9 mouse cellular contexts compared by ENCODE assay signal in the genomic region with DNA sequence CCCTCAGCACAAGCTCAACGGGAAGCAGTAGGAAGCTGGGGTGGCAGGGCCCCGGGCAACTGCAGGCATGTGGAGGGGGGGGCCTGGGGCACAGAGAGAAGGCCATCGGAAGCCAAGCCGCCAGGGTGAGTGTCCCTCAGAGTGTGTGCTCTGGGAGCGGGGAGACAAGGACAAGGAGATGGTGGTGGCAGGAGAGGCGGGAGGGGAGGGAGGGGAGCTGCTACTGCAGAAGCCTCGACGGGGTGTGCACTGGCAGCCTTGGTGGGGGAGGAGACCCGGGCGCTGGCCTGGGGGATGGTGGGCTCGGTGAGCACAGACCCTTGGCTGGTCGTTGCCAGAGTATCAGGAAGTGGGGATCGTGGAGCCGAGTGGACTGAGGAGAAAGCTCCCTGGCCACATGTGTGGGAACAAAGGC. TPM values are rescaled to one million over a fixed set of nuclear protein-coding genes. Genes with fewer than 3 reads are reported as not detected.
DNase-seq lines count a peak whose midpoint lies in the region; ATAC-seq lines count a peak whose summit lies in the region.
"Had no signal": no experiment of that assay in that cellular context is flagged by ENCODE, and none has a peak within 500 bp of the region (broad histone marks: within the 10 kb centered on the region; RNA-seq: fewer than 3 reads in every experiment).

No protein-coding gene starts in this region.

- peak overlapping the region; percentile 57 for H3K4me3 ChIP-seq in heart, embryonic 14.5 days (ENCODE audit: control insufficient read depth in 1 of 2, insufficient read depth in 1 of 2, low read depth in 1 of 2, low read length in 2 of 2)
- peak overlapping the region; percentile 68 for H3K4me3 ChIP-seq in forebrain, embryonic 10.5 days
- peak overlapping the region; percentile 29 for H3K4me3 ChIP-seq in limb, embryonic 15.5 days

- 1% methylated on average over 14 of the region's 14 CpGs for WGBS in heart, embryonic 14.5 days
- WGBS in forebrain, embryonic 10.5 days = under 1% methylated on average over 14 of the region's 14 CpGs
- WGBS in limb, embryonic 15.5 days = 3% methylated on average over 14 of the region's 14 CpGs

- peak overlapping the region; percentile 87 for H3K9ac ChIP-seq in heart, embryonic 14.5 days (ENCODE audit: low read length)
- no peak overlapping the region for H3K9ac ChIP-seq in limb, embryonic 15.5 days
- H3K9ac ChIP-seq: liver, embryonic 14.5 days had no signal

- peaks cover 43% of the 10 kb centered on the region for H3K27me3 ChIP-seq in heart, embryonic 14.5 days (ENCODE audit: control insufficient read depth, insufficient read depth, low read length)
- peaks cover 85% of the 10 kb centered on the region for H3K27me3 ChIP-seq in forebrain, embryonic 10.5 days (ENCODE audit: poor library complexity, severe bottlenecking)
- H3K27me3 ChIP-seq in limb, embryonic 15.5 days = peaks cover 90% of the 10 kb centered on the region

- H3K27ac ChIP-seq in heart, embryonic 14.5 days (replicated peaks in 1 of 2; ENCODE audit: control insufficient read depth in 1 of 2, insufficient read depth in 1 of 2, low read depth in 2 of 2, low read length in 2 of 2) = peak overlapping the region; percentile 38 to 81; a peak in 3 of 4 replicates
- H3K27ac ChIP-seq in forebrain, embryonic 10.5 days = peak overlapping the region; percentile 96
- H3K27ac ChIP-seq in limb, embryonic 15.5 days = no peak overlapping the region
- H3K27ac ChIP-seq: liver, embryonic 14.5 days had no signal

- peaks cover 20 to 37% of the 10 kb centered on the region in 2 experiments for H3K4me1 ChIP-seq in heart, embryonic 14.5 days (ENCODE audit: control insufficient read depth in 2 of 2, insufficient read depth in 2 of 2, low read length in 2 of 2)
- peaks cover 57% of the 10 kb centered on the region for H3K4me1 ChIP-seq in forebrain, embryonic 10.5 days
- peaks cover 22% of the 10 kb centered on the region for H3K4me1 ChIP-seq in limb, embryonic 15.5 days

- peaks cover 4% of the 10 kb centered on the region; the same call in 1 of the 2 replicates for H3K36me3 ChIP-seq in heart, embryonic 14.5 days (ENCODE audit: control insufficient read depth, insufficient read depth, low read length)
- peaks cover 32% of the 10 kb centered on the region for H3K36me3 ChIP-seq in forebrain, embryonic 10.5 days (replicated peaks)
- H3K36me3 ChIP-seq in limb, embryonic 15.5 days = no peaks in the 10 kb centered on the region

- peak overlapping the region; percentile 81 for H3K4me2 ChIP-seq in heart, embryonic 14.5 days (ENCODE audit: low read length)
- H3K4me2 ChIP-seq in limb, embryonic 15.5 days = peak overlapping the region; percentile 41

- peak; percentile 29; the same call in 1 of the 2 replicates for ATAC-seq in heart, embryonic 14.5 days (ENCODE audit: insufficient number of reproducible peaks, insufficient read depth, low FRiP score, low read depth)
- no peak for ATAC-seq in limb, embryonic 15.5 days (ENCODE audit: insufficient number of reproducible peaks, low FRiP score, low TSS enrichment, low read depth)
- ATAC-seq in monocyte, adult 5-6 weeks (replicated peaks; ENCODE audit: insufficient number of reproducible peaks, low FRiP score, low TSS enrichment, poor library complexity, severe bottlenecking) = no peak

- H3K9me3 ChIP-seq in heart, embryonic 14.5 days (ENCODE audit: control insufficient read depth, low read length) = no peaks in the 10 kb centered on the region
- no peaks in the 10 kb centered on the region for H3K9me3 ChIP-seq in forebrain, embryonic 10.5 days
- H3K9me3 ChIP-seq in limb, embryonic 15.5 days = no peaks in the 10 kb centered on the region

- DNase-seq in heart, postnatal 36 days = no peak
- peak; percentile 80 for DNase-seq in brain, adult 2 months (ENCODE audit: low read depth, low spot score)
- peak; percentile 66 for DNase-seq in forebrain, embryonic 10.5 days (ENCODE audit: extremely low spot score, low spot score)
- DNase-seq in kidney, adult 18-20 months = no peak
- no peak for DNase-seq in spleen, postnatal 10 days (ENCODE audit: low spot score in 2 of 2)

- intact Hi-C loops in heart, postnatal 36 days (cut with DNase I) = no loop called here

RNA-seq across cellular contexts. Expression of gene Lrrc4b, which starts 13.6 kb away (rescaled TPM):
- 4.1 and 4.5 TPM in 2 replicates for polyA plus RNA-seq in heart, embryonic 14.5 days (2014; fragmentation: Nextera tagmentation; extraction: Ambion mirVana)
- 10 to 100 TPM; 20.5 to 21.6 TPM for total RNA-seq in heart, postnatal 36 days (2021)
- 1.8 and 2.1 TPM in 2 replicates for polyA plus RNA-seq in forebrain, embryonic 10.5 days (2016; fragmentation: Nextera tagmentation; extraction: Ambion mirVana)
- 0.55 and 0.87 TPM in 2 replicates for polyA plus RNA-seq in limb, embryonic 15.5 days (2015; fragmentation: Nextera tagmentation; extraction: Ambion mirVana)
- not detected in 3 replicates for total RNA-seq in monocyte, adult 5-6 weeks (2017)

RNA-seq across cellular contexts. Expression of gene Aspdh, which starts 22.8 kb away (rescaled TPM):
- 0.34 and 1.4 TPM in 2 replicates for polyA plus RNA-seq in heart, embryonic 14.5 days (2014; fragmentation: Nextera tagmentation; extraction: Ambion mirVana)
- total RNA-seq in heart, postnatal 36 days (2021) = under 1 TPM; 0.65 to 0.75 TPM
- 1.3 and 1.5 TPM in 2 replicates for polyA plus RNA-seq in forebrain, embryonic 10.5 days (2016; fragmentation: Nextera tagmentation; extraction: Ambion mirVana)
- 0.29 and 0.56 TPM in 2 replicates for polyA plus RNA-seq in limb, embryonic 15.5 days (2015; fragmentation: Nextera tagmentation; extraction: Ambion mirVana)
- not detected in 3 replicates for total RNA-seq in monocyte, adult 5-6 weeks (2017)

RNA-seq across cellular contexts. Expression of gene Josd2, which starts 25.4 kb away (rescaled TPM):
- polyA plus RNA-seq in heart, embryonic 14.5 days (2014; fragmentation: Nextera tagmentation; extraction: Ambion mirVana) = 128 and 131 TPM in 2 replicates
- total RNA-seq in heart, postnatal 36 days (2021) = 100 to 1,000 TPM; 127 to 143 TPM
- polyA plus RNA-seq in forebrain, embryonic 10.5 days (2016; fragmentation: Nextera tagmentation; extraction: Ambion mirVana) = 74.9 and 78.5 TPM in 2 replicates
- polyA plus RNA-seq in limb, embryonic 15.5 days (2015; fragmentation: Nextera tagmentation; extraction: Ambion mirVana) = 92.9 and 121 TPM in 2 replicates
- 12.9 to 40.9 TPM (median 17.1 TPM) in 3 replicates for total RNA-seq in monocyte, adult 5-6 weeks (2017)

RNA-seq across cellular contexts. Expression of gene Emc10, which starts 53.9 kb away (rescaled TPM):
- 101 and 114 TPM in 2 replicates for polyA plus RNA-seq in heart, embryonic 14.5 days (2014; fragmentation: Nextera tagmentation; extraction: Ambion mirVana)
- 10 to 100 TPM; 87.6 to 87.9 TPM for total RNA-seq in heart, postnatal 36 days (2021)
- 95.8 and 96.9 TPM in 2 replicates for polyA plus RNA-seq in forebrain, embryonic 10.5 days (2016; fragmentation: Nextera tagmentation; extraction: Ambion mirVana)
- 103 and 116 TPM in 2 replicates for polyA plus RNA-seq in limb, embryonic 15.5 days (2015; fragmentation: Nextera tagmentation; extraction: Ambion mirVana)
- total RNA-seq in monocyte, adult 5-6 weeks (2017) = 21.7 to 29.0 TPM (median 23.3 TPM) in 3 replicates

RNA-seq across cellular contexts. Expression of gene Fam71e1, which starts 54.0 kb away (rescaled TPM):
- 8.7 and 9.2 TPM in 2 replicates for polyA plus RNA-seq in heart, embryonic 14.5 days (2014; fragmentation: Nextera tagmentation; extraction: Ambion mirVana)
- 1 to 10 TPM; 3.1 to 3.2 TPM for total RNA-seq in heart, postnatal 36 days (2021)
- 15.1 and 15.8 TPM in 2 replicates for polyA plus RNA-seq in forebrain, embryonic 10.5 days (2016; fragmentation: Nextera tagmentation; extraction: Ambion mirVana)
- 9.7 and 12.8 TPM in 2 replicates for polyA plus RNA-seq in limb, embryonic 15.5 days (2015; fragmentation: Nextera tagmentation; extraction: Ambion mirVana)
- total RNA-seq in monocyte, adult 5-6 weeks (2017) = 2.0 TPM in 1 of 3 replicates, not detected in the others

Comparison
In these comparisons a context has a peak if more than half of its experiments do, and no peak if none do; other contexts are left out.
1. DNase-seq: peak in brain, adult 2 months (single experiment) and forebrain, embryonic 10.5 days (single experiment); none in heart, postnatal 36 days (0 of 2), kidney, adult 18-20 months (single experiment) and spleen, postnatal 10 days (0 of 2).
2. Peak in every context shown above with its lines, with median percentiles within 50 percentile points of each other: H3K4me3 ChIP-seq.